Mouse (Mus musculus): ENCODE data around the gene Diras2.

DNA sequence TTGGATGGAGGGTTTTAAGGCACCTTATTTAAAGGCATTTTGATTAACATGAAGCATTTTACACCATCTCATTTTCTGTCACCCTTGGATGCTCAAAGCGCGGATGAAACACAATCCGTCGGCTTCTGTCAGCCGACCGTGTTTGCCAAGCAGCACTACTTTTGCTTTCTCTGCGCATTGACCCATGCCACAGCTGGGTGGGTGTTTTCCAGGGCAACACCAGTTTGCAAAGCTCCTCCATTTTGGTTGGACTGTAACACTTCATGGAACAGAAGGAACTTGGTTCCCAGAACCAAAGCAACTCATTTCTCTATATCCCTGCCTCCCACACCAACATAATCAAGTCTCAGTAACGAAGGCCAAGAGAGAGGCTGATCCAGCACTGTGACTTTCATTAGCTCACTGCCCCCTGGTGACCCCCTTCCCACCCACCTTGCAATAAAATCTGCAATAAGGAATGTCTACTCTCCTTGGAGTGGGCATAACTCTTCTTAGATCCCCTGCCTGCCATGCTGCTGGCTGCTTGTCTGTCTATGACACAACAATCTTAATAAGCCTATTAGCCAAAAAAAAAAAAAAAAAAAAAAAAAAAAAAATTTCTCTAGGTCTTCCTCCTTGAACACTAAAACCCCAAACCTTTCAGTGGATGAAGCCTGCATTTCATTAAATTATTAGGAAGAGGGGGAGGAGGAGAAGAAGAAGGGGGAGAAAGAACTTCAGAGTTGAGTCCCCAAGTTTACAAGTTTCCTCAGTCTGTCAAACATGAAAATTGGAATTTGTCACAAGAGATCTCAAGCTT, 30.5 kb upstream of the Diras2 start:
- TF ChIP-seq POLR2A (IDR thresholded peaks at IDR 0.05; ENCODE audit: low read depth, low read length) (no peak), CTCF (IDR thresholded peaks at IDR 0.05; ENCODE audit: borderline replicate concordance, insufficient read depth, low read length) (no peak)

Measured in embryonic fibroblast, embryonic 13.5 days (primary cell).